Mouse (Mus musculus) embryonic fibroblast, embryonic 13.5 days (primary cell): ENCODE measurements around the gene Galc.
"Not testable (repeated sequence)": the region's sequence is repeated elsewhere in the genome, so short reads cannot be mapped to it uniquely, and the experiment has no call there.

ENCODE experiments used
- CTCF ChIP-seq: IDR thresholded peaks from 2 replicates; pipeline ENCODE4 v1.5.1; 2011; ENCODE audit warnings: mild to moderate bottlenecking, control low read depth, low read length, moderate library complexity, borderline replicate concordance; ENCODE audit not compliant: insufficient read depth
- POLR2A ChIP-seq: IDR thresholded peaks from 2 replicates; pipeline ENCODE4 v1.6.1; 2011; ENCODE audit warnings: low read depth, mild to moderate bottlenecking, control low read depth, low read length, moderate library complexity

DNA sequence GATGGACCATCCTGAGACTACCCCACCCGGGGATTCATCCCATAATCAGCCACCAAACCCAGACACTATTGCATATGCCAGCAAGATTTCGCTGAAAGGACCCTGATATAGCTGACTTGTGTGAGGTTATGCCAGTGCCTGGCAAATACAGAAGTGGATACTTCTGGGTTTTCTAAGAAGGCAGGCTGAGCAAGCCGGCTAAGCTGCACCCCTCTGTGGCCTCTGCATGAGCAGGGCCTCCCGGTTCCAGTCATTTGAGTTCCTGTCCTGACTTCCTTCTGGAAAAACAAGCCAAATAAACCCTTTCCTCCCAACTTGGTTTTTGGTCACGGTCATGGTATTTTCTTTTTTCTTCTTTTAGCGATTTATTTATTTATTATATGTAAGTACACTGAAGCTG lies 20.8 kb downstream of the Galc start:
- TF ChIP-seq POLR2A, CTCF: not testable (repeated sequence)
